18 mouse cellular contexts compared by ENCODE assay signal in the genomic region with DNA sequence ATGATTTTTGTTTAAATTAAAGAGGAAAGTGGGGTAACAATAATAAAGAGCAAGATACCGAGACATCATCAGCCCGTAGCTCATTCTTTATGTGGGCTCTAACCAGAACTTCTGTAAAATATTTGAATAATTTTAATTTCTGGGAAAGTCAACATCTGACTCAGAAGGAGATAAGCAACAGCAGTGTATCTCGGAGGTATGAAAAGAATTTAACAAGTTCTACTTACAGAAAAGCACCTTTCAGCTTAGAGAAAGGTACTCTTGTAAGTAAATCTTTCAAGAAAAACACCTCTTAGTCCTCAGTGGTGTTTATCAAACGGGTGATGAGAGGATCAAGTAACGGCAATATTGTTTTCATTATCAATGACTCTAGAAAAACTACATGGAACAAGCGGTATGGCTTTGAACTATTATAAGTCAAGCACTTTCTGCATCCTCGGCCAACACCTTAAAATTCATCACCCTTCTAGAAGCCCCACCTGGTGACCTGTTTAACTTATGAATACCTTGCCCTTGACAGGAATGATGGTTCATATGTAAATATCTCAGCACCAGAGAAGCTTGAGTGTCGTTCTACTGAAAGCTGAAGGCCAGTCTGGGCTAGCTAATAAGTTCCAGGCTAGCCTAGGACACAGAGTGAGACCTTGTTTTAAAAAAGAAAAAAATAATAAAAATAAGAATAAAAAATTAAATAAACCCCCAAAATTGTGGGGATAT.
"Had no signal": no experiment of that assay in that cellular context is flagged by ENCODE, and none has a peak within 500 bp of the region (broad histone marks: within the 10 kb centered on the region; RNA-seq: fewer than 3 reads in every experiment).

No protein-coding gene starts in this region.

- H3K36me3 ChIP-seq: liver, embryonic 12.5 days; midbrain, embryonic 10.5 days; midbrain, embryonic 12.5 days; neural tube, embryonic 13.5 days; neural tube, embryonic 15.5 days; stomach, embryonic 15.5 days had no signal

- H3K4me3 ChIP-seq: liver, embryonic 12.5 days; midbrain, embryonic 10.5 days; midbrain, embryonic 12.5 days; myocyte; neural tube, embryonic 13.5 days; neural tube, embryonic 15.5 days; stomach, embryonic 15.5 days had no signal

- H3K9me3 ChIP-seq: liver, embryonic 12.5 days; midbrain, embryonic 10.5 days; midbrain, embryonic 12.5 days; neural tube, embryonic 13.5 days; neural tube, embryonic 15.5 days; stomach, embryonic 15.5 days had no signal

- H3K27ac ChIP-seq: liver, embryonic 12.5 days; liver, embryonic 14.5 days; midbrain, embryonic 10.5 days; midbrain, embryonic 12.5 days; neural tube, embryonic 13.5 days; neural tube, embryonic 15.5 days; stomach, embryonic 15.5 days; stomach, postnatal 0 days had no signal

- H3K4me1 ChIP-seq: liver, embryonic 12.5 days; midbrain, embryonic 10.5 days; midbrain, embryonic 12.5 days; neural tube, embryonic 13.5 days; neural tube, embryonic 15.5 days; stomach, embryonic 15.5 days had no signal

- H3K4me2 ChIP-seq: liver, embryonic 12.5 days; midbrain, embryonic 12.5 days; neural tube, embryonic 13.5 days; neural tube, embryonic 15.5 days; stomach, embryonic 15.5 days had no signal

- DNase-seq: lung, adult 18-20 months; lung, postnatal 14 days; lung, postnatal 4 days; midbrain, embryonic 14.5 days; right cerebral cortex, postnatal 14 days; thymus, adult 2 months; thymus, postnatal 25 days; thymus, postnatal 4 days had no signal

- H3K27me3 ChIP-seq: liver, embryonic 12.5 days; midbrain, embryonic 12.5 days; neural tube, embryonic 13.5 days; neural tube, embryonic 15.5 days; stomach, embryonic 15.5 days had no signal

- ATAC-seq: liver, embryonic 12.5 days; midbrain, embryonic 16.5 days had no signal

- H3K9ac ChIP-seq: liver, embryonic 12.5 days; liver, embryonic 14.5 days; midbrain, embryonic 12.5 days; neural tube, embryonic 13.5 days; neural tube, embryonic 15.5 days; stomach, embryonic 15.5 days had no signal
